Mouse (Mus musculus) embryonic facial prominence, embryonic 15.5 days (tissue): Measurements from ENCODE around the gene Gpcpd1. TPM values are rescaled to one million over a fixed set of nuclear protein-coding genes. Genes with fewer than 3 reads are reported as not detected.

Experiments
- ATAC-seq: fragments of 200-750 bp; cut with Nextera tagmentation; 2 replicates; pipeline ENCODE4 v1.8.0; 2017; ENCODE audit warnings: low read depth, moderate TSS enrichment; ENCODE audit not compliant: insufficient number of reproducible peaks, low FRiP score, low TSS enrichment
- H3K27ac ChIP-seq: fragments of 300-500 bp; sonication (generic); replicated peaks from 2 replicates; pipeline ENCODE4 v1.5.1; 2015; ENCODE audit warnings: mild to moderate bottlenecking, inconsistent platforms
- H3K27me3 ChIP-seq: fragments of 300-500 bp; sonication (generic); 2 replicates; pipeline ENCODE4 v1.6.1; 2015; ENCODE audit warnings: inconsistent platforms
- H3K36me3 ChIP-seq: fragments of 300-500 bp; sonication (generic); 2 replicates; pipeline ENCODE4 v1.6.1; 2015; ENCODE audit warnings: mild to moderate bottlenecking, inconsistent platforms
- H3K4me1 ChIP-seq: fragments of 300-500 bp; sonication (generic); 2 replicates; pipeline ENCODE4 v1.6.1; 2015; ENCODE audit warnings: inconsistent platforms
- H3K4me2 ChIP-seq: fragments of 300-500 bp; sonication (generic); replicated peaks from 2 replicates; pipeline ENCODE4 v1.6.1; 2015; ENCODE audit warnings: mild to moderate bottlenecking, inconsistent platforms
- H3K4me3 ChIP-seq: fragments of 300-500 bp; sonication (generic); replicated peaks from 2 replicates; pipeline ENCODE4 v1.5.1; 2015; ENCODE audit warnings: mild to moderate bottlenecking, inconsistent platforms
- H3K9ac ChIP-seq: fragments of 300-500 bp; sonication (generic); 2 replicates; pipeline ENCODE4 v1.6.1; 2015; ENCODE audit warnings: inconsistent platforms
- H3K9me3 ChIP-seq: fragments of 300-500 bp; sonication (generic); replicated peaks from 2 replicates; pipeline ENCODE4 v1.6.1; 2016; ENCODE audit warnings: inconsistent platforms
- WGBS: fragments of 180-500 bp; shearing (Covaris S2); methylation state at CpG from one replicate; pipeline ENCODE4 v1.1.7; 2015; 5-methylcytosine and 5-hydroxymethylcytosine counted together
- polyA plus RNA-seq: library from polyadenylated mRNA; unstranded; fragments of >200 nt; fragmentation: Nextera tagmentation; extraction: Ambion mirVana; gene quantifications from 2 replicates; pipeline ENCODE4 v1.2.1, GENCODE M21; 2015

Gpcpd1 gene
- 47.3 and 48.3 TPM in 2 replicates for polyA plus RNA-seq

DNA sequence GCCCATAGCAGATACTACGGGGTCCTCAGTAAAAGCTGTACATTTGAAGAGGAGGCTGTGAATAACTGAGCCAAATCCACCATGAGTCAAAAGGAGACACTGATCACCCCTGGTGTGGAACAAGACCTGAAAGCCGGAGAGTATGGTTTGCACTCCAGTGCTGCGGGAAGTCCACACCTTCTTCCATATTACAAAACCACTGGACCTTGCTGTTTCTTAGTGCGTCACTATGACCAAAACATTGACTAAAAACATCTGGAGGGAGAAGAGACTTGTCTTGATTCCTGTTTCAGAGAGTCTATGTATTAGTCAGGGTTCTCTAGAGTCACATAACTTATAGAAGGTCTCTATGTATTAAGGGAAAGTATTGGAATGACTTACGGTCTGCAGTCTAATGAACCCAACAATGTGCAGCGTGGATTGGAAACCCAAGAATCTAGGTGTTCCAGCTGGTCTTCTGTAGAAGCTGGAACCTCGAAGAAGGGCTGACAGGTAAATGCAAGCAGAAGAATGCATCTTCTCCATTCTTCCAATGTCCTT lies at the start of gene Gpcpd1:
Gpcpd1 (minus strand) TSS at position 490 of the 540 bp plus-strand sequence.
- Histone ChIP-seq H3K36me3 (no peaks in the 10 kb centered on the region), H3K9ac (no peak within 1 kb of the TSS), H3K27ac (peak within 1 kb of the TSS; percentile 59; the same call in 1 of the 2 replicates), H3K4me2 (no peak within 1 kb of the TSS), H3K4me1 (peaks cover 24% of the 10 kb centered on the region), H3K9me3 (no peaks in the 10 kb centered on the region), H3K27me3 (no peaks in the 10 kb centered on the region), H3K4me3 (no peak within 1 kb of the TSS)
- no peak for ATAC-seq
- WGBS = 88% methylated on average over 7 of the region's 7 CpGs

- Histone ChIP-seq H3K27ac (no peak overlapping the region), H3K9me3 (no peaks in the 10 kb centered on the region), H3K4me2 (no peak overlapping the region), H3K9ac (no peak overlapping the region), H3K4me1 (no peaks in the 10 kb centered on the region), H3K4me3 (no peak overlapping the region), H3K36me3 (no peaks in the 10 kb centered on the region), H3K27me3 (no peaks in the 10 kb centered on the region)
- ATAC-seq = no peak
- WGBS = 83% methylated on average over 1 of the region's 1 CpGs
Observed at GRCm38 (mm10) chr2:132636534-132636933, 49.0 kb upstream of the Gpcpd1 start.

DNA sequence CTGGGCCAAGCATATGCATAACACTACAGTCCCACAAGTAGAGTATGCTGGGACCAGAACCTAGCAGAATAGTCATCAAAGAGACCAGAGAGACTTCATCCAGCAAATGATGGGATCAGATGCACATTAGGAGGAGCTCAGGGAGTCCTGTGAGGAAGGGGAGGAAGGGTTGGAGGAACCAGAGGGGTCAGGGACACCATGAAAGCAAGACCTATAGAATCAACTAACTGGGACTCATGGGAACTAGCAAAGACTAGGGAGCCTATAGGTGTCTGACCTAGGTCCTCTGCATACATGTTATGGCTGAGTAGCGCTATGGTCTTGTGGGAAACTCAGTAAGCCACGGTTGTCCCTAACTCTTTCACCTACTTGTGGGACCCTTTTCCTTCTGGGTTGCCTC lies 41.1 kb upstream of the Gpcpd1 start:
- Histone ChIP-seq H3K9ac (no peak overlapping the region), H3K36me3 (no peaks in the 10 kb centered on the region), H3K4me1 (no peaks in the 10 kb centered on the region), H3K27ac (no peak overlapping the region), H3K27me3 (no peaks in the 10 kb centered on the region), H3K9me3 (no peaks in the 10 kb centered on the region), H3K4me2 (no peak overlapping the region), H3K4me3 (no peak overlapping the region)
- no peak for ATAC-seq
- WGBS = 93% methylated on average over 2 of the region's 2 CpGs

DNA sequence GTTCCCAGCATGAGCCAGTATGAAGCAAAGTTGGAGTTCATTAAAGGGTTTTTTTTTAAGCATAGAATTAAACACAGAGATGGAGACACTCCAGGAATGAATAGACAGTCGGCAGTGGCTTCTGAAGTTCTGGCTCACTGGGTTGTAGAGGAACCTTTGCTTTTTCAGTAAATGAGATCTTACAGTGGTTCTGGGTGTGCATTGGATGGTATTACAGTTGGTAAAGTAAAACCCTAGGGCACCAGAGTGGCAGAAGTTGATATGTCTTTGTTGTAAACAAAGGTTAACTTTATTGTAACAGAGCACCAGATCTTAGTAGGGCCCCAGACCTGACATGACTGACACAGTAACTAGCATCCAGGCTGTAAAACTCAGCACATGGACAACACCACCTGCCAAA lies 35.6 kb upstream of the Gpcpd1 start:
- no peaks in the 10 kb centered on the region for H3K36me3 ChIP-seq
- no peaks in the 10 kb centered on the region for H3K27me3 ChIP-seq
- no peak overlapping the region for H3K9ac ChIP-seq
- 60% methylated on average over 1 of the region's 1 CpGs for WGBS
- H3K4me3 ChIP-seq = no peak overlapping the region
- no peaks in the 10 kb centered on the region for H3K4me1 ChIP-seq
- H3K27ac ChIP-seq = no peak overlapping the region
- H3K4me2 ChIP-seq = no peak overlapping the region
- no peaks in the 10 kb centered on the region for H3K9me3 ChIP-seq
- no peak for ATAC-seq

- Histone ChIP-seq H3K4me2 (no peak overlapping the region), H3K9me3 (no peaks in the 10 kb centered on the region), H3K4me1 (no peaks in the 10 kb centered on the region), H3K27ac (no peak overlapping the region), H3K27me3 (no peaks in the 10 kb centered on the region), H3K4me3 (no peak overlapping the region), H3K9ac (no peak overlapping the region), H3K36me3 (no peaks in the 10 kb centered on the region)
- ATAC-seq = no peak
- WGBS = 70% methylated on average over 3 of the region's 3 CpGs
Observed at GRCm38 (mm10) chr2:132617693-132618092, 30.2 kb upstream of the Gpcpd1 start.

DNA sequence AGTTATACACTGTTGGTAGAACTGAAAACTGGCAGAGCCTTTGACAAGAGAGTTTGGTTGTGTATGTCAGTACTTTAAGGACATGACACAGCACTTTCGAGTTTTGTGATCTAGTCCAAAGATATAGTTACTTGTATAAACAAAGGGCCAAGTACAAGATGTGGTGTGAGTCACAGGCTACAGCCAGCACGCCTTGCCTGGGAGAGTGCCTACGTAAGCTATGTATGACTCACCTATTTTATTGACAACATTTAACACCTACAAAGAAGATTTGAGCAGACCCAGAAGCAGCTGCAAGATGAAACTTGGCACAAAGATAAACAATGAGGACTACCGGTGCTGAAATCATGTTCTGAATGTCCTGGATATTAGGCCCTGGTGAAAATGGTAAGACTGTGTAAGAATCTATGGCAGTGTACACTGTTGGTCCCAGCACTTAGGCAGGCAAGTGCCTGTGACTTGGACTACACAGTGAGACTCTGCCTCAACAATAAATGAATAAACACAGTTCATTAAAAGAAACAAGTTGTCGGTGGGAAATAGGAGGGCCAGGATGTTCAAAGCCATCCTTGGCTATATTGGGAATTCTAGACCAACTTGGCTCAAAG lies 26.2 kb upstream of the Gpcpd1 start:
- Histone ChIP-seq H3K36me3 (no peaks in the 10 kb centered on the region), H3K27ac (no peak overlapping the region), H3K4me2 (no peak overlapping the region), H3K4me3 (no peak overlapping the region), H3K4me1 (no peaks in the 10 kb centered on the region), H3K9me3 (no peaks in the 10 kb centered on the region), H3K9ac (no peak overlapping the region), H3K27me3 (no peaks in the 10 kb centered on the region)
- 50% methylated on average over 5 of the region's 5 CpGs for WGBS
- ATAC-seq = no peak

GRCm38 (mm10) chr2:132611551-132612233 lies 24.2 kb upstream of the Gpcpd1 start:
- WGBS = 80% methylated on average over 4 of the region's 4 CpGs
- no peaks in the 10 kb centered on the region for H3K27me3 ChIP-seq
- H3K4me1 ChIP-seq = peaks cover 13% of the 10 kb centered on the region

DNA sequence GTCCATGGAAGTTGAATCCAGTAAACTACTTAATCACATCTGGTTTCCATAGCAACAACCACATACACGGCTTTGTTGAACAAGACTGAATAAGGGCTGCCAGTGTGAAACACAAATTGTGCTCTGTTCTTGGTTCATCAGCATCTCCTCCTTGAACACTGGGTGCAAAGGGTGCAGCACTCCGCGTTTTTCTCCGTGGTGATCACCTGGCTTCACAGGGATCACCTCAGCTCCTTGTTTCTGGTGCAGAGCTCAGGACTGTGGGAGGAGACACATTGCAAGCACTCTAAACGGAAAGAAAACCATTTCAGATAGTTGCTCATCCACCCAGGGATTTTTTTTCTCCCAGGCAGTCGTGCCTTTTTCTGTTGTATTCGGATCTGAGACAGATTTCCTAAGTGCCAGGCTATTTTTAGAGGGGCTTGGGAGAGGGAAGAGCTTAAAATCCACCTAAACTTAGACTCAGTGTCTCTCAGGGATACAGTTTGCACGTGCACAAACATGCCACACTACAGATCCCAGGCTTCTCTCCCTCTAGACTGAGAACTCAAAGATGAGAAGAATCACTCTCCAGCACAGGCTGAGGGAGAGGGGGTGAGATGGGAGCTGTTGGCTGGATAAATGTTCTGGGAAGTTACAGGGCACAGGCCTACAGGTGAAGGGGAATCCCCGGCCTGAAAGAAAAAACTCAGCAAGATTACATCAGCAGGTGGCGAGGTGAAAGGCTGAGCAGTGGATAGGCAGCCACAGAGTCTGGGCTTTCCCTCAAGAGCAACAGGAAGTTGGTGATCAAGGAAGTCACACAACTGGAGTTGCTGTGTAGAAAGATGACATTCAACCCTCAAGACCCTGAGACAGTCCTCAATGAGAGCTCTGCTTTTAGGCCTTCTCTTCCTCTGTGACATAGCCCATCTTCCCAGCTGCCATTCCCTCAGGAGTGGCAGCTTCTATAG lies 19.9 kb upstream of the Gpcpd1 start:
- Histone ChIP-seq H3K27ac (peak overlapping the region; percentile 52), H3K27me3 (no peaks in the 10 kb centered on the region), H3K4me1 (peaks cover 13% of the 10 kb centered on the region), H3K4me3 (no peak overlapping the region), H3K36me3 (no peaks in the 10 kb centered on the region), H3K9me3 (no peaks in the 10 kb centered on the region), H3K4me2 (no peak overlapping the region), H3K9ac (no peak overlapping the region)
- WGBS = 33% methylated on average over 10 of the region's 10 CpGs
- ATAC-seq = peak; percentile 36

More at GRCm38 (mm10) chr2:132611551-132612233, 24.2 kb upstream of the Gpcpd1 start:
- no peak overlapping the region for H3K9ac ChIP-seq
- H3K36me3 ChIP-seq = no peaks in the 10 kb centered on the region
- no peak for ATAC-seq
- no peak overlapping the region for H3K4me3 ChIP-seq
- H3K4me2 ChIP-seq = no peak overlapping the region
- H3K27ac ChIP-seq = no peak overlapping the region
- H3K9me3 ChIP-seq = no peaks in the 10 kb centered on the region

GRCm38 (mm10) chr2:132605795-132606563 lies 18.4 kb upstream of the Gpcpd1 start:
- WGBS = 69% methylated on average over 5 of the region's 5 CpGs
- no peak for ATAC-seq
- no peaks in the 10 kb centered on the region for H3K36me3 ChIP-seq
- H3K4me3 ChIP-seq = no peak overlapping the region
- H3K4me1 ChIP-seq = peaks cover 13% of the 10 kb centered on the region
- H3K4me2 ChIP-seq = no peak overlapping the region
- no peak overlapping the region for H3K9ac ChIP-seq
- no peaks in the 10 kb centered on the region for H3K27me3 ChIP-seq
- H3K27ac ChIP-seq = no peak overlapping the region
- H3K9me3 ChIP-seq = no peaks in the 10 kb centered on the region

DNA sequence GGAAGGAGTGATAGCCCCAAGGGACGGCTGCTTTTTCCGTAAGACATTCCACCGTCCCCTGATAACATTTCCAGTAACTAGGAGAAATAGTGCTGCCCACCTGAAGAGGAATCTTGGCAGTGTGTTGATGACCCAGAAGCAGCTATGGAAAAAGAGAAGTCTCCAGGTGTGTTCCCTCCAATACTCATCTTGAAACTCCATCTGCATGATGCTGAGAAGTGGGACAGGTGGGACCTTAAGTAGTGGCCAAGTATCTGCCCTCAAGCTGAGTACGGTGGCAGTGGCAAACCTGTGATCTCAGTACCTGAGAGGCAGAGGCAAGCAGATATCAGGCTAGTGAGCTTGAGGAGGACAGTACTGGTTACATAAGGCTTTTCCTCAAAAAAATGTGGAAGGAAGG lies 17.4 kb upstream of the Gpcpd1 start:
- Histone ChIP-seq H3K4me3 (no peak overlapping the region), H3K9me3 (no peaks in the 10 kb centered on the region), H3K27me3 (no peaks in the 10 kb centered on the region), H3K27ac (no peak overlapping the region), H3K4me1 (peaks cover 13% of the 10 kb centered on the region), H3K9ac (no peak overlapping the region), H3K36me3 (no peaks in the 10 kb centered on the region), H3K4me2 (no peak overlapping the region)
- no peak for ATAC-seq
- 79% methylated on average over 4 of the region's 4 CpGs for WGBS
